Mouse (Mus musculus): ENCODE measurements around the gene Atcay. TPM values are rescaled to one million over a fixed set of nuclear protein-coding genes. Genes with fewer than 3 reads are reported as not detected.
A peak's percentile ranks its signal among the peaks of the same experiment; 100 is the strongest.

Atcay gene
- polyA plus RNA-seq, 1 experiment from 2014 or later, result not detected

GRCm38 (mm10) chr10:81245166-81245565, 14.5 kb upstream of the Atcay start:
- Histone ChIP-seq H3K9me3 (ENCODE audit: low read length) (no peaks in the 10 kb centered on the region), H3K36me3 (ENCODE audit: insufficient read depth, low read length) (no peaks in the 10 kb centered on the region), H3K4me3 (ENCODE audit: low read depth, low read length) (no peak overlapping the region), H3K4me2 (replicated peaks; ENCODE audit: low read depth, low read length) (no peak overlapping the region), H3K9ac (replicated peaks; ENCODE audit: low read depth) (no peak overlapping the region), H3K27me3 (replicated peaks; ENCODE audit: insufficient read depth, low read length) (peaks cover 9% of the 10 kb centered on the region; the same call in 1 of the 2 replicates), H3K4me1 (ENCODE audit: insufficient read depth, low read depth, low read length) (no peaks in the 10 kb centered on the region), H3K27ac (ENCODE audit: low read length) (no peak overlapping the region)
- TF ChIP-seq EP300 (IDR thresholded peaks at IDR 0.05), result no peak
- no peak for TF ChIP-seq CTCF (IDR thresholded peaks at IDR 0.05)
- ATAC-seq, result no peak
- DNase-seq (ENCODE audit: low spot score), result no peak
- 89% methylated on average over 6 of the region's 6 CpGs for WGBS

- Histone ChIP-seq H3K27ac (ENCODE audit: low read length) (no peak overlapping the region), H3K4me2 (replicated peaks; ENCODE audit: low read depth, low read length) (no peak overlapping the region), H3K9me3 (ENCODE audit: low read length) (no peaks in the 10 kb centered on the region), H3K27me3 (replicated peaks; ENCODE audit: insufficient read depth, low read length) (peaks cover 14% of the 10 kb centered on the region), H3K4me1 (ENCODE audit: insufficient read depth, low read depth, low read length) (no peaks in the 10 kb centered on the region), H3K36me3 (ENCODE audit: insufficient read depth, low read length) (no peaks in the 10 kb centered on the region), H3K9ac (replicated peaks; ENCODE audit: low read depth) (no peak overlapping the region), H3K4me3 (ENCODE audit: low read depth, low read length) (no peak overlapping the region)
- DNase-seq (ENCODE audit: low spot score) (peak; percentile 76), ATAC-seq (peak; percentile 78)
- peak; percentile 98 for TF ChIP-seq CTCF (IDR thresholded peaks at IDR 0.05)
- no peak for TF ChIP-seq EP300 (IDR thresholded peaks at IDR 0.05)
- 8% methylated on average over 17 of the region's 17 CpGs for WGBS
These were observed 14.0 kb upstream of the Atcay start for GRCm38 (mm10) chr10:81244595-81244994.

- H3K9me3 ChIP-seq (ENCODE audit: low read length), result no peaks in the 10 kb centered on the region
- no peaks in the 10 kb centered on the region for H3K36me3 ChIP-seq (ENCODE audit: insufficient read depth, low read length)
- 72% methylated on average over 4 of the region's 4 CpGs for WGBS
- peaks cover 14% of the 10 kb centered on the region for H3K27me3 ChIP-seq (replicated peaks; ENCODE audit: insufficient read depth, low read length)
- H3K27ac ChIP-seq (ENCODE audit: low read length), result no peak overlapping the region
- TF ChIP-seq CTCF (IDR thresholded peaks at IDR 0.05), result no peak
- H3K4me1 ChIP-seq (ENCODE audit: insufficient read depth, low read depth, low read length), result no peaks in the 10 kb centered on the region
- ATAC-seq (no peak), DNase-seq (ENCODE audit: low spot score) (no peak)
- H3K9ac ChIP-seq (replicated peaks; ENCODE audit: low read depth), result no peak overlapping the region
- H3K4me2 ChIP-seq (replicated peaks; ENCODE audit: low read depth, low read length), result no peak overlapping the region
- H3K4me3 ChIP-seq (ENCODE audit: low read depth, low read length), result no peak overlapping the region
These were observed 13.5 kb upstream of the Atcay start for GRCm38 (mm10) chr10:81244146-81244545.

- no peaks in the 10 kb centered on the region for H3K36me3 ChIP-seq (ENCODE audit: insufficient read depth, low read length)
- TF ChIP-seq CTCF (IDR thresholded peaks at IDR 0.05), result no peak
- no peak for TF ChIP-seq EP300 (IDR thresholded peaks at IDR 0.05)
- no peak overlapping the region for H3K27ac ChIP-seq (ENCODE audit: low read length)
- H3K27me3 ChIP-seq (replicated peaks; ENCODE audit: insufficient read depth, low read length), result peaks cover 14% of the 10 kb centered on the region
- no peak for DNase-seq (ENCODE audit: low spot score)
- no peak overlapping the region for H3K4me2 ChIP-seq (replicated peaks; ENCODE audit: low read depth, low read length)
- H3K4me3 ChIP-seq (ENCODE audit: low read depth, low read length), result no peak overlapping the region
- WGBS, result 81% methylated on average over 16 of the region's 16 CpGs
- H3K4me1 ChIP-seq (ENCODE audit: insufficient read depth, low read depth, low read length), result no peaks in the 10 kb centered on the region
- H3K9me3 ChIP-seq (ENCODE audit: low read length), result no peaks in the 10 kb centered on the region
- no peak overlapping the region for H3K9ac ChIP-seq (replicated peaks; ENCODE audit: low read depth)
- no peak for ATAC-seq
These were observed 11.4 kb upstream of the Atcay start for GRCm38 (mm10) chr10:81242021-81242420.

GRCm38 (mm10) chr10:81240876-81241275, 10.2 kb upstream of the Atcay start:
- Histone ChIP-seq H3K36me3 (ENCODE audit: insufficient read depth, low read length) (no peaks in the 10 kb centered on the region), H3K4me1 (ENCODE audit: insufficient read depth, low read depth, low read length) (no peaks in the 10 kb centered on the region), H3K9me3 (ENCODE audit: low read length) (no peaks in the 10 kb centered on the region), H3K27ac (ENCODE audit: low read length) (no peak overlapping the region), H3K4me2 (replicated peaks; ENCODE audit: low read depth, low read length) (no peak overlapping the region), H3K27me3 (replicated peaks; ENCODE audit: insufficient read depth, low read length) (peaks cover 14% of the 10 kb centered on the region), H3K9ac (replicated peaks; ENCODE audit: low read depth) (no peak overlapping the region), H3K4me3 (ENCODE audit: low read depth, low read length) (no peak overlapping the region)
- TF ChIP-seq EP300 (IDR thresholded peaks at IDR 0.05) (no peak), CTCF (IDR thresholded peaks at IDR 0.05) (peak; percentile 74)
- DNase-seq (ENCODE audit: low spot score) (peak; percentile 51), ATAC-seq (no peak)
- WGBS, result 22% methylated on average over 13 of the region's 13 CpGs

- no peak for TF ChIP-seq EP300 (IDR thresholded peaks at IDR 0.05)
- no peak for TF ChIP-seq CTCF (IDR thresholded peaks at IDR 0.05)
- H3K9me3 ChIP-seq (ENCODE audit: low read length), result no peaks in the 10 kb centered on the region
- DNase-seq (ENCODE audit: low spot score) (no peak), ATAC-seq (no peak)
- H3K27ac ChIP-seq (ENCODE audit: low read length), result no peak overlapping the region
- peaks cover 14% of the 10 kb centered on the region for H3K27me3 ChIP-seq (replicated peaks; ENCODE audit: insufficient read depth, low read length)
- H3K36me3 ChIP-seq (ENCODE audit: insufficient read depth, low read length), result no peaks in the 10 kb centered on the region
- no peak overlapping the region for H3K9ac ChIP-seq (replicated peaks; ENCODE audit: low read depth)
- no peak overlapping the region for H3K4me2 ChIP-seq (replicated peaks; ENCODE audit: low read depth, low read length)
- H3K4me3 ChIP-seq (ENCODE audit: low read depth, low read length), result no peak overlapping the region
- WGBS, result 56% methylated on average over 2 of the region's 2 CpGs
- no peaks in the 10 kb centered on the region; the same call in 1 of the 2 replicates for H3K4me1 ChIP-seq (ENCODE audit: insufficient read depth, low read depth, low read length)
These were observed 8.0 kb upstream of the Atcay start for GRCm38 (mm10) chr10:81238618-81239017.

Measured in lung, postnatal 0 days (tissue).